Comparison of ENCODE assay signal across 14 mouse cellular contexts in the genomic region with DNA sequence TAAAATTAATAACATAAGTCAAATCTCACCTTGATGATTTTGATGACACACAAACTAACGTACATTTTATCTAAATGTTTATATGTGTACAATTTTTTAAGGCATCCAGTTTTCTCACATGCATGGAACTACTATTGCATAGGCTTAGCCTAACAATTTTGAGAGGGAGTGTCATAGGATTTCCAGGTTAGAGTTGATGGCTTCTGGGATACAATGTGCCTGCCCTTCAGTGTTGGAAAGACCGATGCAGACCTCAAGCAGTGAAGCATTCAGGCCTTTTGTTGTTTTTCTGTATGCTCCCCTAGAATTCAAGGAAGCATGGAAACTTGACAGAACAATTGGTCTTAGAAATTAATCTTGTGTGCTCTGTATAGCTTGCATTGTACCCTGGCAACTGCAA.
"Had no signal": no experiment of that assay in that cellular context is flagged by ENCODE, and none has a peak within 500 bp of the region (broad histone marks: within the 10 kb centered on the region; RNA-seq: fewer than 3 reads in every experiment).

No protein-coding gene starts in this region.

- H3K9ac ChIP-seq: lung, embryonic 14.5 days; midbrain, embryonic 13.5 days; midbrain, embryonic 15.5 days; neural tube, embryonic 13.5 days; stomach, embryonic 15.5 days had no signal

- DNase-seq: lung, adult 18-20 months; lung, embryonic 14.5 days; lung, postnatal 10 days; lung, postnatal 4 days; right cerebral cortex, postnatal 14 days; thymus, adult 2 months; thymus, postnatal 25 days; thymus, postnatal 4 days had no signal

- H3K4me2 ChIP-seq: lung, embryonic 14.5 days; midbrain, embryonic 11.5 days; midbrain, embryonic 13.5 days; midbrain, embryonic 15.5 days; neural tube, embryonic 13.5 days; stomach, embryonic 15.5 days had no signal

- H3K27me3 ChIP-seq: midbrain, embryonic 13.5 days; midbrain, embryonic 15.5 days; neural tube, embryonic 13.5 days; stomach, embryonic 15.5 days had no signal

- ATAC-seq: midbrain, embryonic 13.5 days; midbrain, embryonic 15.5 days had no signal

- H3K4me1 ChIP-seq: midbrain, embryonic 13.5 days; midbrain, embryonic 15.5 days; neural tube, embryonic 13.5 days; stomach, embryonic 15.5 days had no signal

- H3K27ac ChIP-seq: midbrain, embryonic 13.5 days; midbrain, embryonic 15.5 days; neural tube, embryonic 13.5 days; stomach, embryonic 15.5 days; stomach, postnatal 0 days had no signal

- H3K36me3 ChIP-seq: midbrain, embryonic 13.5 days; midbrain, embryonic 15.5 days; neural tube, embryonic 13.5 days; stomach, embryonic 15.5 days had no signal

- H3K4me3 ChIP-seq: midbrain, embryonic 13.5 days; midbrain, embryonic 15.5 days; neural tube, embryonic 13.5 days; stomach, embryonic 15.5 days had no signal

- H3K9me3 ChIP-seq: midbrain, embryonic 13.5 days; midbrain, embryonic 15.5 days; neural tube, embryonic 13.5 days; stomach, embryonic 15.5 days had no signal
